Mouse (Mus musculus) left cerebral cortex, postnatal 25 days (tissue): ENCODE measurements at regions not wholly inside any gene's neighbourhood (a gene's known extent, or its start where the extent isn't known, plus 50 kb on each side); places are given as distances from the start of the nearest gene placed in this dataset.

Experiments
- DNase-seq, 2 experiments: peaks; one replicate each; pipeline ENCODE4 v3.0.0; 2022; ENCODE audit warnings: low spot score in 2 of 2, mixed read lengths in 1 of 2
- intact Hi-C: fragments of 180-260 bp; cut with DNase I; formaldehyde crosslinking; loops from one replicate; pipeline ENCODE4 v1.15.1; 2025

- peak in 1 of 2 experiments; percentile 48 for DNase-seq
- intact Hi-C loops: no loop called here
Observed at GRCm38 (mm10) chr9:46749441-46749840, 249.1 kb upstream of the Gm4791 start.

- DNase-seq: no peak
- intact Hi-C loops: no loop called here
Observed at GRCm38 (mm10) chr9:46746266-46746665, 252.3 kb upstream of the Gm4791 start.

- intact Hi-C loops: no loop called here
- no peak for DNase-seq
Observed at GRCm38 (mm10) chr9:46740496-46740895, 258.0 kb upstream of the Gm4791 start.

GRCm38 (mm10) chr9:46739341-46739740, 259.2 kb upstream of the Gm4791 start:
- no peak for DNase-seq
- intact Hi-C loops: loop anchor here (5.0 kb wide), 3 partner anchors 387 to 968 kb away; partner anchors contain the start of gene Cadm1

- intact Hi-C loops: loop anchor here (5.0 kb wide), 3 partner anchors 386 to 969 kb away; partner anchors contain the start of gene Cadm1
- DNase-seq: no peak
Observed at GRCm38 (mm10) chr9:46738634-46739033, 259.9 kb upstream of the Gm4791 start.

GRCm38 (mm10) chr9:46738056-46738455, 260.5 kb upstream of the Gm4791 start:
- DNase-seq: no peak
- intact Hi-C loops: loop anchor here (5.0 kb wide), 3 partner anchors 386 to 969 kb away; partner anchors contain the start of gene Cadm1

GRCm38 (mm10) chr9:46737446-46737845, 261.1 kb upstream of the Gm4791 start:
- intact Hi-C loops: loop anchor here (5.0 kb wide), 3 partner anchors 385 to 970 kb away; partner anchors contain the start of gene Cadm1
- no peak for DNase-seq

- no peak for DNase-seq
- intact Hi-C loops: loop anchor here (5.0 kb wide), 3 partner anchors 384 to 971 kb away; partner anchors contain the start of gene Cadm1
Observed at GRCm38 (mm10) chr9:46736232-46736631, 262.3 kb upstream of the Gm4791 start.

GRCm38 (mm10) chr9:46735664-46736067, 262.9 kb upstream of the Gm4791 start:
- peak; percentile 93 to 95 for DNase-seq
- intact Hi-C loops: loop anchor here (1.0 to 5.0 kb wide), 4 partner anchors 80 to 972 kb away; partner anchors contain the start of gene Cadm1

- no peak for DNase-seq
- intact Hi-C loops: no loop called here
Observed at GRCm38 (mm10) chr9:46728465-46728864, 270.1 kb upstream of the Gm4791 start.

GRCm38 (mm10) chr9:46724231-46724630, 274.3 kb upstream of the Gm4791 start:
- DNase-seq: peak; percentile 62 to 88
- intact Hi-C loops: no loop called here

GRCm38 (mm10) chr9:46713415-46713814, 285.1 kb upstream of the Gm4791 start:
- DNase-seq: peak in 1 of 2 experiments; percentile 68
- intact Hi-C loops: no loop called here

GRCm38 (mm10) chr9:46704151-46704905, 294.2 kb upstream of the Gm4791 start:
- intact Hi-C loops: loop anchor here (5.0 kb wide), 1 partner anchor 117 kb away; no protein-coding TSS in a partner anchor
- peak; percentile 39 to 90 for DNase-seq

- intact Hi-C loops: loop anchor here (2.0 to 5.0 kb wide), 3 partner anchors 71 to 269 kb away; no protein-coding TSS in a partner anchor
- DNase-seq: peak in 1 of 2 experiments; percentile 68
Observed at GRCm38 (mm10) chr9:46703674-46704073, 294.9 kb upstream of the Gm4791 start.

- DNase-seq: peak in 1 of 2 experiments; percentile 84
- intact Hi-C loops: loop anchor here (2.0 to 5.0 kb wide), 3 partner anchors 70 to 268 kb away; no protein-coding TSS in a partner anchor
Observed at GRCm38 (mm10) chr9:46702901-46703636, 295.5 kb upstream of the Gm4791 start.

GRCm38 (mm10) chr9:46702053-46702900, 296.3 kb upstream of the Gm4791 start:
- no peak for DNase-seq
- intact Hi-C loops: loop anchor here (2.0 to 5.0 kb wide), 3 partner anchors 69 to 267 kb away; no protein-coding TSS in a partner anchor

- no peak for DNase-seq
- intact Hi-C loops: no loop called here
Observed at GRCm38 (mm10) chr9:46696171-46696570, 302.4 kb upstream of the Gm4791 start.

- intact Hi-C loops: no loop called here
- no peak for DNase-seq
Observed at GRCm38 (mm10) chr9:46689331-46689730, 309.2 kb upstream of the Gm4791 start.
